Mouse (Mus musculus) stomach, postnatal 0 days (tissue): ENCODE measurements around the gene Pick1.

ENCODE experiments used
- CTCF ChIP-seq: IDR thresholded peaks from 2 replicates; pipeline ENCODE4 v1.5.1; 2016; ENCODE audit warnings: antibody characterized with exemption, low read depth, mild to moderate bottlenecking, moderate library complexity
- EP300 ChIP-seq: optimal IDR thresholded peaks from 2 replicates; pipeline ENCODE3; 2016; ENCODE audit warnings: antibody characterized with exemption

DNA sequence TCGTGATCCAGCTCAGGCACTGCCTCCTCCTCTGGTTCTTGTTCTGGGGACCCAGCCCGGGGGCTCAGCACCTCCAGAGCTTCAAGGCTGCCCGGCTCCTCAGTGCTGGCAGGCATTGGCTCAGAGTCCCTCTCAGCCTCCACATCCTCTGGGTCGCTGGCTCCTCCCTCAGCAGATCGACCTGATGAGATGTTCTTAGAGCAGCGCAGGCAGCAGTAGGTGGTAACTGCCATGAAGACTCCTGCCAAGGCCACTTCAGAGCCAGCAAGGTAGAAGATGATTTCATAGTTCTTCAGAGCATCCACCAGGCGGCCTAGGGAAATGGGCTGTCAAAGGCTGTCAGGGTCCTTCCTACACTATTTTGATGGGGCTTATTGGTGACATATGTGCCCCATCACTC lies 22.2 kb downstream of the Pick1 start:
- TF ChIP-seq EP300: no peak
- no peak for TF ChIP-seq CTCF
